ENCODE assay signal across 8 mouse cellular contexts in the genomic region with DNA sequence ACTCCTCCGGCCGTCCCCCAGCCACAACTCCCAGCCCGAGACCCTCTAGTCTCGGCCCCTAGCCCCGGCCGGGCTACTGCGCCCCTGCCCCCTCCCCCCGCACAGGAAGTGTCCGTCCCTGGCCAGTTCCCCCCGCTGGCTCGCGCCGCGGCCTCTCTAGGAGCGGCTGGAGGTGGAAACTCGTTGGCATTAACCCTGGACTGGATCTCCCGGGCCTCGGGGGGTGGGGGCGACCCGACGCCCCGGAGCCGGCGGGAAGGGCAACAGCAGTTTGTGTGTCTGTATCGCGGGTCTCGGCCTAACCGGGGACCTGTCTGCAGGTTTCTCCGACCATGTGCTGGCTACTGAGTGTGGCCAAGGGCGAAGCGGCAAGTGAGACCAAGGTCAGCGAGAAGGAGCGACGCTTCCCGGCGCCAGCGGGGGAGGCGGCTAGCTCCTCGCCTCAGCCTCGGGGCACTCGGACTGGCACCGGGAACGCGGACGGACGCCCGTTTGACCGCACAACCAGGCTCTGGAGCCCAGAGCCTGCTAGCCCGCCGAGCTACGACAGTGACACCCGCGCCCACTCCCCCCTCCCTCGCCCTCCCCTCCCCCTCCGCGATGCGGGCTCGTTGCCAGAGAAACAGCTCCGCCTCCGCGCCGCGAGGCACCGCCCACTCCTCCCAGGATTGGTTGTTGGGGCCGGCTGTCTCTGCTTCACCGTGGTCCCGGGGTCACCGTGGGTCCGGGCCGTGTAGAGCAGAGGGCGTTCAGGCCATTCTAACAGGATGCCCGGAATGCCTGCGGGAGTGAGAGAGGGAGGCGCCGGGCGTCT. TPM values are rescaled to one million over a fixed set of nuclear protein-coding genes. Genes with fewer than 3 reads are reported as not detected.
DNase-seq lines count a peak whose midpoint lies in the region; ATAC-seq and TF ChIP-seq lines count a peak whose summit lies in the region.

A gene (minus strand): TSS at position 78 of the 814 bp plus-strand sequence.

- H3K36me3 ChIP-seq in embryonic facial prominence, embryonic 15.5 days = peaks cover 18% of the 10 kb centered on the region
- H3K36me3 ChIP-seq in kidney, embryonic 14.5 days (ENCODE audit: control insufficient read depth, insufficient read depth, low read length) = peaks cover 21% of the 10 kb centered on the region
- peaks cover 26% of the 10 kb centered on the region for H3K36me3 ChIP-seq in limb, embryonic 15.5 days

- no peak for TF ChIP-seq CTCF in bone marrow, adult 2 months (IDR thresholded peaks at IDR 0.05; ENCODE audit: control insufficient read depth, insufficient read depth, low read length)

- H3K4me3 ChIP-seq in bone marrow, adult 2 months (replicated peaks; ENCODE audit: control insufficient read depth, low read depth, low read length) = peak within 1 kb of the TSS; percentile 78
- peak within 1 kb of the TSS; percentile 88 for H3K4me3 ChIP-seq in embryonic facial prominence, embryonic 15.5 days (replicated peaks)
- H3K4me3 ChIP-seq in kidney, embryonic 14.5 days (ENCODE audit: low read length) = peak within 1 kb of the TSS; percentile 96
- peak within 1 kb of the TSS; percentile 92 for H3K4me3 ChIP-seq in limb, embryonic 15.5 days

- ATAC-seq in embryonic facial prominence, embryonic 15.5 days (ENCODE audit: insufficient number of reproducible peaks, low FRiP score, low TSS enrichment, low read depth) = peak; percentile 93
- ATAC-seq in kidney, embryonic 14.5 days (ENCODE audit: low FRiP score, low TSS enrichment) = peak; percentile 91
- peak; percentile 88 for ATAC-seq in limb, embryonic 15.5 days (ENCODE audit: insufficient number of reproducible peaks, low FRiP score, low TSS enrichment, low read depth)

- H3K9ac ChIP-seq in embryonic facial prominence, embryonic 15.5 days = peak within 1 kb of the TSS; percentile 87
- peak within 1 kb of the TSS; percentile 93 for H3K9ac ChIP-seq in kidney, embryonic 14.5 days (ENCODE audit: low read depth, low read length)
- peak within 1 kb of the TSS; percentile 90 for H3K9ac ChIP-seq in limb, embryonic 15.5 days

- DNase-seq in 416B (ENCODE audit: low read depth) = peak; percentile 94
- peak; percentile 94 to 95 for DNase-seq in heart, adult 9 months (ENCODE audit: low spot score in 2 of 2)
- peak; percentile 73 to 89 for DNase-seq in monocyte, adult 2 months (ENCODE audit: low read depth in 1 of 2, low spot score in 2 of 2)
- DNase-seq in spleen, postnatal 36 days (ENCODE audit: low spot score in 2 of 2) = peak; percentile 81 to 85

- peak within 1 kb of the TSS; percentile 75 for H3K4me2 ChIP-seq in embryonic facial prominence, embryonic 15.5 days (replicated peaks)
- H3K4me2 ChIP-seq in kidney, embryonic 14.5 days (replicated peaks; ENCODE audit: low read depth, low read length) = peak within 1 kb of the TSS; percentile 77
- H3K4me2 ChIP-seq in limb, embryonic 15.5 days = peak within 1 kb of the TSS; percentile 65

- peak; percentile 27; the same call in 1 of the 2 replicates for TF ChIP-seq POLR2A in bone marrow, adult 2 months (IDR thresholded peaks at IDR 0.05; ENCODE audit: borderline replicate concordance, control insufficient read depth, low read depth, low read length)

- H3K4me1 ChIP-seq in bone marrow, adult 2 months (ENCODE audit: control insufficient read depth, insufficient read depth, low read length) = no peaks in the 10 kb centered on the region
- peaks cover 23% of the 10 kb centered on the region for H3K4me1 ChIP-seq in embryonic facial prominence, embryonic 15.5 days
- H3K4me1 ChIP-seq in kidney, embryonic 14.5 days (ENCODE audit: control insufficient read depth, insufficient read depth, low read length) = peaks cover 12% of the 10 kb centered on the region
- peaks cover 25% of the 10 kb centered on the region for H3K4me1 ChIP-seq in limb, embryonic 15.5 days

- under 1% methylated on average over 76 of the region's 76 CpGs for WGBS in bone marrow, adult 2 months
- WGBS in embryonic facial prominence, embryonic 15.5 days = under 1% methylated on average over 74 of the region's 76 CpGs
- 0% methylated on average over 61 of the region's 76 CpGs for WGBS in kidney, embryonic 14.5 days
- WGBS in limb, embryonic 15.5 days = under 1% methylated on average over 76 of the region's 76 CpGs

- H3K27ac ChIP-seq in bone marrow, adult 2 months (ENCODE audit: control insufficient read depth, insufficient read depth, low read depth, low read length, poor library complexity) = peak within 1 kb of the TSS; percentile 77
- peak within 1 kb of the TSS; percentile 95 for H3K27ac ChIP-seq in embryonic facial prominence, embryonic 15.5 days (replicated peaks)
- H3K27ac ChIP-seq in kidney, embryonic 14.5 days (ENCODE audit: low read depth, low read length) = peak within 1 kb of the TSS; percentile 97
- peak within 1 kb of the TSS; percentile 96 for H3K27ac ChIP-seq in limb, embryonic 15.5 days

- no peaks in the 10 kb centered on the region for H3K9me3 ChIP-seq in embryonic facial prominence, embryonic 15.5 days (replicated peaks)
- H3K9me3 ChIP-seq in kidney, embryonic 14.5 days (ENCODE audit: control insufficient read depth, low read length) = no peaks in the 10 kb centered on the region
- H3K9me3 ChIP-seq in limb, embryonic 15.5 days = no peaks in the 10 kb centered on the region

- no peaks in the 10 kb centered on the region for H3K27me3 ChIP-seq in embryonic facial prominence, embryonic 15.5 days
- H3K27me3 ChIP-seq in kidney, embryonic 14.5 days (ENCODE audit: control insufficient read depth, insufficient read depth, low read length) = no peaks in the 10 kb centered on the region
- no peaks in the 10 kb centered on the region for H3K27me3 ChIP-seq in limb, embryonic 15.5 days

RNA-seq across cellular contexts. Expression of the gene that starts here (rescaled TPM):
- polyA plus RNA-seq in bone marrow, adult 2 months (2011; ENCODE audit: insufficient read depth, insufficient read length, low replicate concordance, missing spikeins) = 2.9 and 5.1 TPM in 2 replicates
- polyA plus RNA-seq in embryonic facial prominence, embryonic 15.5 days (2015; fragmentation: Nextera tagmentation; extraction: Ambion mirVana) = 16.7 and 17.7 TPM in 2 replicates
- 7.0 and 7.6 TPM in 2 replicates for polyA plus RNA-seq in kidney, embryonic 14.5 days (2014; fragmentation: Nextera tagmentation; extraction: Ambion mirVana)
- polyA plus RNA-seq in limb, embryonic 15.5 days (2015; fragmentation: Nextera tagmentation; extraction: Ambion mirVana) = 14.3 and 16.4 TPM in 2 replicates

Comparison
In these comparisons a context has a peak if more than half of its experiments do, and no peak if none do; other contexts are left out.
1. Peak in every context shown above with its lines: DNase-seq, ATAC-seq, H3K4me3 ChIP-seq and H3K27ac ChIP-seq.